Mouse (Mus musculus) midbrain, embryonic 10.5 days (tissue): Measurements from ENCODE around the gene Arfgef2. TPM values are rescaled to one million over a fixed set of nuclear protein-coding genes. Genes with fewer than 3 reads are reported as not detected.

Source experiments
- DNase-seq: peaks from one replicate; pipeline ENCODE4 v3.0.0-alpha.2; 2017; ENCODE audit warnings: low spot score
- H3K27ac ChIP-seq: fragments of 300-500 bp; sonication (generic); replicated peaks from 2 replicates; pipeline ENCODE4 v1.5.1; 2016; ENCODE audit warnings: mild to moderate bottlenecking
- H3K27me3 ChIP-seq: fragments of 300-500 bp; sonication (generic); 2 replicates; pipeline ENCODE4 v1.6.1; 2016; ENCODE audit warnings: low read depth, mild to moderate bottlenecking; ENCODE audit not compliant: poor library complexity, severe bottlenecking
- H3K36me3 ChIP-seq: fragments of 300-500 bp; sonication (generic); 2 replicates; pipeline ENCODE4 v1.6.1; 2016; ENCODE audit warnings: mild to moderate bottlenecking, moderate library complexity
- H3K4me1 ChIP-seq: fragments of 300-500 bp; sonication (generic); 2 replicates; pipeline ENCODE4 v1.6.1; 2016
- H3K4me3 ChIP-seq: fragments of 300-500 bp; sonication (generic); 2 replicates; pipeline ENCODE4 v1.5.1; 2016; ENCODE audit warnings: mild to moderate bottlenecking, moderate library complexity
- H3K9me3 ChIP-seq: fragments of 300-500 bp; sonication (generic); replicated peaks from 2 replicates; pipeline ENCODE4 v1.6.1; 2016; ENCODE audit warnings: mild to moderate bottlenecking
- WGBS: fragments of 180-500 bp; shearing (Covaris S2); methylation state at CpG from one replicate; pipeline ENCODE4 v1.1.7; 2016; 5-methylcytosine and 5-hydroxymethylcytosine counted together
- polyA plus RNA-seq: library from polyadenylated mRNA; unstranded; fragments of >200 nt; fragmentation: Nextera tagmentation; extraction: Ambion mirVana; gene quantifications from 2 replicates; pipeline ENCODE4 v1.2.1, GENCODE M21; 2016

Arfgef2 gene
- polyA plus RNA-seq, 1 experiment from 2014 or later: 4.2 TPM

GRCm38 (mm10) chr2:166899746-166900145 lies 94.4 kb downstream of the Arfgef2 start:
- H3K36me3 ChIP-seq: peaks cover 7% of the 10 kb centered on the region
- H3K27me3 ChIP-seq: no peaks in the 10 kb centered on the region
- 75% methylated on average over 3 of the region's 3 CpGs for WGBS
- no peak for DNase-seq
- no peak overlapping the region for H3K27ac ChIP-seq
- H3K4me1 ChIP-seq: no peaks in the 10 kb centered on the region
- no peak overlapping the region for H3K4me3 ChIP-seq
- no peaks in the 10 kb centered on the region for H3K9me3 ChIP-seq

- DNase-seq: no peak
- 91% methylated on average over 8 of the region's 8 CpGs for WGBS
- no peak overlapping the region for H3K4me3 ChIP-seq
These were observed 95.6 kb downstream of the Arfgef2 start for GRCm38 (mm10) chr2:166900792-166901505.

GRCm38 (mm10) chr2:166903719-166904282 lies 98.4 kb downstream of the Arfgef2 start:
- Histone ChIP-seq H3K4me3 (no peak overlapping the region), H3K9me3 (no peaks in the 10 kb centered on the region), H3K27ac (no peak overlapping the region), H3K27me3 (no peaks in the 10 kb centered on the region), H3K4me1 (peaks cover 11% of the 10 kb centered on the region), H3K36me3 (peaks cover 7% of the 10 kb centered on the region)
- DNase-seq: no peak
- WGBS: 93% methylated on average over 6 of the region's 6 CpGs

More at GRCm38 (mm10) chr2:166900792-166901505, 95.6 kb downstream of the Arfgef2 start:
- Histone ChIP-seq H3K9me3 (no peaks in the 10 kb centered on the region), H3K27me3 (no peaks in the 10 kb centered on the region), H3K27ac (no peak overlapping the region), H3K36me3 (no peaks in the 10 kb centered on the region), H3K4me1 (no peaks in the 10 kb centered on the region)

- Histone ChIP-seq H3K4me3 (peak within 1 kb of the TSS; percentile 88), H3K36me3 (peaks cover 27% of the 10 kb centered on the region), H3K4me1 (peaks cover 11% of the 10 kb centered on the region), H3K27me3 (no peaks in the 10 kb centered on the region), H3K27ac (peak within 1 kb of the TSS; percentile 98), H3K9me3 (no peaks in the 10 kb centered on the region)
- whole genome bisulfite sequencing: under 1% methylated on average over 80 of the region's 80 CpGs
- peak; percentile 99 for DNase-seq
These were observed 100.5 kb downstream of the Arfgef2 start, which contains the start of gene Cse1l for GRCm38 (mm10) chr2:166905711-166906522. Gene Cse1l, plus strand, starts transcription at chr2:166906040.

GRCm38 (mm10) chr2:166906523-166907182 lies 101.3 kb downstream of the Arfgef2 start:
- DNase-seq: no peak
- WGBS: 1% methylated on average over 28 of the region's 28 CpGs
- no peaks in the 10 kb centered on the region for H3K27me3 ChIP-seq
- H3K4me3 ChIP-seq: peak overlapping the region; percentile 88
- H3K4me1 ChIP-seq: peaks cover 11% of the 10 kb centered on the region
- peak overlapping the region; percentile 98 for H3K27ac ChIP-seq
- H3K36me3 ChIP-seq: peaks cover 33% of the 10 kb centered on the region
- no peaks in the 10 kb centered on the region for H3K9me3 ChIP-seq

GRCm38 (mm10) chr2:166909729-166910128 lies 104.3 kb downstream of the Arfgef2 start:
- 97% methylated on average over 3 of the region's 3 CpGs for WGBS
- DNase-seq: no peak
- no peaks in the 10 kb centered on the region for H3K27me3 ChIP-seq
- H3K36me3 ChIP-seq: peaks cover 44% of the 10 kb centered on the region
- H3K4me3 ChIP-seq: no peak overlapping the region
- H3K9me3 ChIP-seq: no peaks in the 10 kb centered on the region
- H3K27ac ChIP-seq: no peak overlapping the region
- peaks cover 11% of the 10 kb centered on the region for H3K4me1 ChIP-seq

- peaks cover 51% of the 10 kb centered on the region for H3K36me3 ChIP-seq
- no peak overlapping the region for H3K4me3 ChIP-seq
- no peak for DNase-seq
- H3K9me3 ChIP-seq: no peaks in the 10 kb centered on the region
- no peak overlapping the region for H3K27ac ChIP-seq
- no peaks in the 10 kb centered on the region for H3K27me3 ChIP-seq
- peaks cover 11% of the 10 kb centered on the region for H3K4me1 ChIP-seq
- 94% methylated on average over 8 of the region's 8 CpGs for WGBS
These were observed 105.1 kb downstream of the Arfgef2 start for GRCm38 (mm10) chr2:166910536-166910935.

GRCm38 (mm10) chr2:166923971-166924370 lies 118.6 kb downstream of the Arfgef2 start:
- no peak overlapping the region for H3K27ac ChIP-seq
- no peak overlapping the region for H3K4me3 ChIP-seq
- WGBS: 94% methylated on average over 2 of the region's 2 CpGs
- DNase-seq: no peak
- H3K9me3 ChIP-seq: no peaks in the 10 kb centered on the region
- no peaks in the 10 kb centered on the region for H3K4me1 ChIP-seq
- H3K36me3 ChIP-seq: peaks cover 100% of the 10 kb centered on the region
- no peaks in the 10 kb centered on the region for H3K27me3 ChIP-seq

GRCm38 (mm10) chr2:166933943-166934342 lies 128.6 kb downstream of the Arfgef2 start:
- Histone ChIP-seq H3K27ac (no peak overlapping the region), H3K4me3 (no peak overlapping the region), H3K36me3 (peaks cover 98% of the 10 kb centered on the region), H3K27me3 (no peaks in the 10 kb centered on the region), H3K4me1 (no peaks in the 10 kb centered on the region), H3K9me3 (no peaks in the 10 kb centered on the region)
- DNase-seq: no peak
- 95% methylated on average over 6 of the region's 6 CpGs for WGBS

- no peak for DNase-seq
These were observed 129.0 kb downstream of the Arfgef2 start for GRCm38 (mm10) chr2:166934416-166934815.

GRCm38 (mm10) chr2:166935582-166935981 lies 130.2 kb downstream of the Arfgef2 start:
- Histone ChIP-seq H3K4me1 (no peaks in the 10 kb centered on the region), H3K9me3 (no peaks in the 10 kb centered on the region), H3K36me3 (peaks cover 98% of the 10 kb centered on the region), H3K27me3 (no peaks in the 10 kb centered on the region), H3K27ac (no peak overlapping the region), H3K4me3 (no peak overlapping the region)
- 95% methylated on average over 7 of the region's 7 CpGs for WGBS
- DNase-seq: no peak

More at GRCm38 (mm10) chr2:166934416-166934815, 129.0 kb downstream of the Arfgef2 start:
- Histone ChIP-seq H3K4me3 (no peak overlapping the region), H3K36me3 (peaks cover 98% of the 10 kb centered on the region), H3K9me3 (no peaks in the 10 kb centered on the region), H3K27me3 (no peaks in the 10 kb centered on the region), H3K27ac (no peak overlapping the region), H3K4me1 (no peaks in the 10 kb centered on the region)
- WGBS: 77% methylated on average over 5 of the region's 5 CpGs

- Histone ChIP-seq H3K27ac (no peak overlapping the region), H3K4me3 (no peak overlapping the region), H3K4me1 (no peaks in the 10 kb centered on the region), H3K36me3 (peaks cover 98% of the 10 kb centered on the region), H3K9me3 (no peaks in the 10 kb centered on the region), H3K27me3 (no peaks in the 10 kb centered on the region)
- 95% methylated on average over 2 of the region's 2 CpGs for WGBS
- DNase-seq: no peak
These were observed 130.8 kb downstream of the Arfgef2 start for GRCm38 (mm10) chr2:166936166-166936565.
